Mouse (Mus musculus) megakaryocyte progenitor cell, adult 5-6 weeks (primary cell): Measurements from ENCODE around the gene Ano6. TPM values are rescaled to one million over a fixed set of nuclear protein-coding genes. Genes with fewer than 3 reads are reported as not detected.

ENCODE experiments used
- ATAC-seq: replicated peaks from 2 replicates; pipeline ENCODE4 v1.8.0; 2016; ENCODE audit warnings: mild to moderate bottlenecking, moderate TSS enrichment, inconsistent platforms; ENCODE audit not compliant: poor library complexity
- total RNA-seq, 2 experiments: library from RNA; stranded (forward) in 1 of 2; stranded (reverse) in 1 of 2; fragments of 157-497, 149-512 nt in 1 of 2; fragments of 200-1000 nt in 1 of 2; gene quantifications; 2 replicates each; pipeline versions ENCODE4 v1.2.3 to v1.2.4; 2015 to 2017

The Ano6 gene
- 23.0 and 26.2 TPM in 2 replicates for total RNA-seq (2015)
- total RNA-seq (2017): 22.7 and 25.4 TPM in 2 replicates

- ATAC-seq: peak; percentile 72
Observed at GRCm38 (mm10) chr15:95790529-95791071, at the start of gene Ano6. Gene Ano6 (plus strand): TSS chr15:95790843.

GRCm38 (mm10) chr15:95742955-95743354 lies 47.7 kb upstream of the Ano6 start:
- ATAC-seq: no peak

DNA sequence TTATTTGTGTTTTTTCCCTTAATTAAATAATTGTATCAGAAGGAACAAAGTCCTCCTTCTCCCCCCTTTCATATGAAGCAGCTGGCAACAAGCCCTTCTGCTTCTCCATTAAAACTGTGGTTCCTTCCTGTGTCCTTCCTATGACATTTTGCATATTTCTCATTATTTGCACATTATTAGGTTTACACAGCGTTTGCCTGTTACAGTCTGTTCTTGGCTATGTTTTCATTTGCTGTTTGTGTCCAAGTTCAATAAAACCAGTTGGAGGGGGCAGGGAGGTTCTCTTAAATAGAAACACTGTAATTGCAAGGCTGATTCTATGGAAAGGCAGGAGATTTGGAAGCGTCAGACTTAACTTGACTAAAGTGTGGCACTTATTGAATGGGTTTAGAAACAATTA lies 46.8 kb upstream of the Ano6 start:
- ATAC-seq: no peak

DNA sequence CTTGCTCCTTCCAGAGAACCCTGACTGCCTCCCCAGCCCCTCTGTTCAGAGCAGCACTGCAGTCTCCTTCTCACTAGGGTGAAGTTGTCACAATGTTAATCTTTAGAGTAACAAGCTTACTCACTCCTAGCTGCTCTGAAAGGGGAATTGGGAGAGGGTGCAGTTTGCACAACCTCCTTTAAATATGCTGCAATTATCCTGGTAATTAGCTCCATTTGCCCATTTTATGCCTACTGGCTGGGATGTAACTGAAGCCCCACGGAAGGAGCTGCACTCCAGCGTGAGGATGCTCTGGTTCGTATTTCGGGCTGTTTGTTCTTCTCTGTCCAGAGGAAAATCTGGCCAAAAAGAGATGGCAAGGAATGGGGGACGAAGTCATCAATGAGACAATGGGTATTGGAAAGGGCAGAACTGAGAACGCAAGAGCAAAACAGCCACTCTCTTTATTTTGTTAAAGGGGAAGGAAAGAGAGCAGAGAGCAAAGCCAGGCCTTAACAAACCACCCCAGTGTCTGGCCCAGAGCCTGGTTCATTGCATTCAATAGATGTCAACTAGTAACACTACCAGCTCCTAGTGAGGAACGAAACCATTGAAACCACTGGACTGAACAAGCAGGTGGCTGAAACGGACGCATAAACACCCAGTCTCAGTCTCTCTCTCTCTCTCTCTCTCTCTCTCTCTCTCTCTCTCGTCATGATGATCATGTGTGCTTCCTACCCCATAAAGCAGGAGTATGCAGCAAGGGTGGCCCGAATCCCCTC lies 45.1 kb upstream of the Ano6 start:
- ATAC-seq: no peak

- no peak for ATAC-seq
Observed at GRCm38 (mm10) chr15:95746513-95746912, 44.1 kb upstream of the Ano6 start.

GRCm38 (mm10) chr15:95746955-95747931 lies 43.4 kb upstream of the Ano6 start:
- ATAC-seq: no peak

GRCm38 (mm10) chr15:95749216-95749615 lies 41.4 kb upstream of the Ano6 start:
- ATAC-seq: no peak

DNA sequence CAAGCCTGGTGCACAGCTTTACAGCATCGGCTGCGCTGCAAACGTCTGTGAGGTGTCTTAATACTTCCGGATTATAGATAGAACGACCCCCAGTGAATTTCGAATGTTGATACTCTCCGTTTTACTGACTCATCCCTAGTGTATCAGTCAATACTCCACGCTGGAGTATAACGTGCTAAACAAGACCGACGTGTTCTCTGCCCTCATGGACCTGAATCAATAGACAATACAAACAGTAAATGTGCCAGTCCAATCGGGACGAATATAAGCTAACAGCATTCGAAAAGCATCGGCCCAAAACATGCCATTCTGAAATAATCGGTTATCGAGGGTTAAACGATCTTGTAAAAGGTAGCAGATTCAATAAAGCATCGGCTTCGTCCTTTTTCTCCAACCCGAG lies 40.6 kb upstream of the Ano6 start:
- ATAC-seq: no peak

DNA sequence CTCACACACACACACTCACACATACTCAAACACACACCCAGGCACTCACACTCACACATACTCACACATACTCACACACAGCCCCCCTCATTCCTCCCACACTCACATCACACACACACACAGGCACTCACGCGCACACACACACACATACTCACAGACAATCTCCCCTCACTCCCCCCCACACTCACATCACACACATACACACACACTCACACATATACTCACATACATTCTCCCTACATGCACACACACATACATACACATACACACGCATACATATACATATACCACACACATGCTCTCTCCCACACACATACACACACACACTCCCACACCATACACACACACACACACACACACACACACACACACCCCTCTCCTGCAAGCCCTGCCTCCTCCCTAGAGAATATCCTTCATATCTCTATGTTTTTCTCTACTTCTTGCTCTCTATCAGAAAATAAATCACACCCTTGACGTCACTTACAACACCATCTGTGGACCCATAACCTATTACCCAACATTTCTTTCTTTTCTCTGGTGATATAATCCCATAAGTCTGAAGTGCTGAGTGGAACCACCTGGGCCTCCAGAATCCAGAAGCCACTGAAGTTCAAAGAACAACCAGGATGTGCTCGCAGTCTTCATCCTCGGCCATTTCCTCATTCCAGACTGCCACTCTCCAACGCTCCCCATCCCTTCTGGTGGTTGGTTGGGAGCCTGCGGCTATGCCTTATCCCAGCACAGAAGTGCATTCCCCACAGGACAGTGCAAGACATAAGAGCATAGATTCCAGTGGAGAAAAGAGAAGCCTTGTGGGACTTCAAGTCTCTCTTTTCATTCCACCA lies 38.6 kb upstream of the Ano6 start:
- no peak for ATAC-seq

DNA sequence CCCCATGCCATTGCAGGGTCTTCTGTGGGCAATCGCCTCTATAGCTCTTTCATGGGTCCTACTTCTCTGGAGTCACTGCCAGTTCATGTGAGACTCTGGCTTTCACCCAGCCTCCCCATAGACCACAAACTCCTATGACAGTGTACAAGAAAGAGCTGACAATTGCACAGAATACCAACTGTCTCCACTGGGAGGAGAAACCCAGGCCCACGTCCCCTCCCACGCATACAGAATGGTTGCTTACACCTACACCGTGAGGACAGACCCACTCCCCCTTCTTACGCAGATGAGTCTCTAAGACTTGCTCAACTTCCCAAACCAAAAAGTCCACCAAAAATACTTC lies 38.0 kb upstream of the Ano6 start:
- no peak for ATAC-seq

DNA sequence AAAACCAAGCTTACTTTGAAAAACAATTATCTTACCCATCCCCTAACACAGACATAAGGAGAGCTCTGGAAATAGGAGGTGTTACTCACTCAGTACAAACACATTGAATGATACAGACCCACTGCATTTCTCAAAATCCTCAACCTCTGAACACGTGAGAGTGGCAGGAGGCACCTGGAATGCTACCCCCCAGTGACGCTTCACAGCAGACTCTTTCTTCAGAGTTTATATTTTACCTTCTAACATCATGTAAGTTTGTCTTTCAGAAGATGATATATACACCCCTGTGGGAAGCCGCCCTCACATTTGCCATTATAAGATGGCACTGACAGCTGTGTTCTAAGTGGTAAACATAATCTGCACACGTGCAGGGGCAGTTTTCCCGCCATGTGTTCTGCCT lies 37.6 kb upstream of the Ano6 start:
- no peak for ATAC-seq

- peak; percentile 55 for ATAC-seq
Observed at GRCm38 (mm10) chr15:95757169-95757568, 33.5 kb upstream of the Ano6 start.

- no peak for ATAC-seq
Observed at GRCm38 (mm10) chr15:95758069-95758468, 32.6 kb upstream of the Ano6 start.

GRCm38 (mm10) chr15:95758696-95759434 lies 31.8 kb upstream of the Ano6 start:
- no peak for ATAC-seq

GRCm38 (mm10) chr15:95759857-95760256 lies 30.8 kb upstream of the Ano6 start:
- no peak for ATAC-seq

DNA sequence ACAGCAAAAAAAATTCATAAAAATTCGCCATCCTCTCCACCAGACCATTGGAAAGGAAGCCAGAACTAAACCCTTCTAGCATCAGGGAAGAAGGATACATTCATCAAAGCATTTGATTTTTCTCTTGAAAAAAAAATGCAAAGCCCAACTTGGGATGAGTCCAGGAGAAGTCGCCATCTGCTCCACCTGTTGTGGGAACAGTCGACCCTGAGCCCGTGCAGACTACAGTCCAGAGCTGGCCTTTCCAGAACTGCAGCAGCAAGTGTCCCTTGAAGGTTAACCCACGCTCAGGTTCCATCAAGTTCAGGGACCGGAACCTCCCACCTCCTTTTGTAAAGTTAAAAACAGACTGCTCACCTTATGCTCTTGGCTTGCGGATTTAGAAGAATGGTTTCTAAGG lies 29.2 kb upstream of the Ano6 start:
- no peak for ATAC-seq

DNA sequence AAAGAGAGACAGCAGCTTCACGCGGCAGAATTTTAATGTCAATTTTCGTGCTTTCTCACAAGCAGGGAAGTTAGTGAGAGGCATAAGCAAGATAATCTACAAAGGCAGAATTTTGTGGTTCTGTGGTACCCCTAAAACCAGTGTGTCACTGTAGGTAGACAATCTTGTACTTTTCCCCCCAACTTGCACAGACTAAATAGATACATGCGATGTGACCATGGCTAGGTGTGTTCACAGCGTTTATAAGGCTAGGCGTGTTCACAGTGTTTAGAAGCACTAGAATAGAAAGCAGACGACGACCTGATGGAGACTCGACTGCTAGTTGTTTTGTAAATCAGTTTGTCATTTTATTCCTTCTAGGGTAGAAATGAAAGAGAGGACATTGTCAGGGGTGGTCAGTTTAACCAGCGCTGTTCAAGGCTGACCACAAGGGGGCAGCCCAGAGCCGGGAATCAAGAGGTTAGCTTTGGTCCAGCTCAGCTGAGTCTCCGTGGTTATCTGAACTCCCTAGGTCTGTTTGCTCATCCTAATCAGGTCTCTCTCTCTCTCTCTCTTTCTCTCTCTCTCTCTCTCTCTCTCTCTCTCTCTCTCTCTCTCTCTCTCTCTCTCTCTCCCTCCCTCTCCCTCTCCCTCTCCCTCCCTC lies 27.9 kb upstream of the Ano6 start:
- peak; percentile 96 for ATAC-seq

DNA sequence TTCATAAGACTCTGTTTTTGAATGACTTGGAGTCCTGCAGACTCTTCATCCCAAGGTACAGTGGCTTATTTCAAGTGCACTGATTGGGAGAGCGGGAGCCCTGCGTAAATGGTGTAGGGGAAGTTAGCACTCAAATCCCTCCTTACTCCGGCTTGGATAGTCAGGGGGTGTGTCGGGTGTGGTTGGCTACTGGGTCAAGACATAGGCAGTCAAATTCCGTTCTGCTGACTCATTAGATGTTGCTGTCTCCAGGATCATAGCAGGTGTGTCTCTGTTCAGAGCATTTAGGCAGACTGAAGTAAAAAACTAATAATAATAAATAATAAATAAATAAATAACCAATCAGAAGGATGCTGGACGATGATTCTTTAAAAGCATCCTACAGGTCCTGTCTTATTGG lies 27.2 kb upstream of the Ano6 start:
- ATAC-seq: no peak

DNA sequence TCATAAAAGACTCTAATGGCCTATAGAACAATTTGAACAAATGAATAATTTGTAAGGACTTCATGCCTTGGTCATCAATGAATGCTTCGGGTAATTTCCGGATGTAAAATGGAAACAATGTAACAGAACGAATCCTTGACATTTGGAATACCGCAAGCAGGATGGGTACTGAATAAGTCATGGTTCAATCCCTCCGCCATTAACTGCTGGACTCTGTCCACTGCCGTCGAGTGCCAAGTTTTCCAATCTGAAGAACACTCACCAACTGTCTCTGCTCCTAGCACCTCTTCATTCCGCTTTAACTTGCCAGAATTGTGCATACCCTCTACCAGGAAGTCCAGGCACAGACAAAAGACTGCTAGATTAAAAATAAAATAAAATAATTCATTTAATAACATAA lies 25.4 kb upstream of the Ano6 start:
- no peak for ATAC-seq

DNA sequence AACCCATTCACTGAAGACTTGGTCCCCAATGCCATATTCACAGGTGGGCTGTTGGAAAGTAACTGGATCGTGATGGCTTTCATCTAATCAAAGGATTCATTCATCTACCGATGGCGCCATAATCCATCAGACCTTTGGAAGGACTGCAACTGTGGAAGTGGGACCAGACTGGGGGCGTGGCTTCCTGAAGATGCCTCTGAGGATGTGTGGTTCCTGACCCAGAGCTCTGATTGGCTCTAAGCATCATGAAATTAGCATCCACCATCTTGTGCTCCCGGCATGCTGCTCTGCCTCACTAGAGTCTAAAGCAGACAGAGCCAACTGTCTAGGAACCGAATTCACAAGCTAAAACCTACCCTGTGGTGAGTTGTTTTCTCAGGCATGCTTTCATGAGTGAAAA lies 24.7 kb upstream of the Ano6 start:
- ATAC-seq: no peak
